In genomic region chrX:111855878-111856277, GRCm38 (mm10) we compare ENCODE assay signal across 29 mouse cellular contexts. TPM values are rescaled to one million over a fixed set of nuclear protein-coding genes. Genes with fewer than 3 reads are reported as not detected.
"Had no signal": no experiment of that assay in that cellular context is flagged by ENCODE, and none has a peak within 500 bp of the region (broad histone marks: within the 10 kb centered on the region; RNA-seq: fewer than 3 reads in every experiment).

No protein-coding gene starts in this region.

- ATAC-seq: liver, embryonic 12.5 days; midbrain, embryonic 13.5 days; midbrain, embryonic 16.5 days had no signal

- H3K4me1 ChIP-seq: limb, embryonic 10.5 days; limb, embryonic 13.5 days; liver, embryonic 12.5 days; liver, embryonic 15.5 days; lung, embryonic 15.5 days; megakaryocyte, embryonic 14.5 days; midbrain, embryonic 10.5 days; midbrain, embryonic 13.5 days; stomach, embryonic 15.5 days had no signal

- DNase-seq: kidney, postnatal 25 days; layer of hippocampus, adult 9-11 months; liver; lung, adult 18-20 months; lung, postnatal 10 days; lung, postnatal 36 days; retina, postnatal 1 day; right cerebral cortex, postnatal 25 days; spleen, adult 18-20 months; thymus, postnatal 25 days had no signal

- H3K9ac ChIP-seq: limb, embryonic 13.5 days; liver, embryonic 12.5 days; liver, embryonic 15.5 days; lung, embryonic 15.5 days; midbrain, embryonic 13.5 days; stomach, embryonic 15.5 days had no signal

- H3K4me3 ChIP-seq: layer of hippocampus, adult 2 months; limb, embryonic 10.5 days; limb, embryonic 13.5 days; liver, embryonic 12.5 days; liver, embryonic 15.5 days; lung, embryonic 15.5 days; megakaryocyte, embryonic 14.5 days; midbrain, embryonic 10.5 days; midbrain, embryonic 13.5 days; myocyte; stomach, embryonic 15.5 days had no signal

- H3K27me3 ChIP-seq: limb, embryonic 13.5 days; liver, embryonic 12.5 days; liver, embryonic 15.5 days; lung, embryonic 15.5 days; megakaryocyte, embryonic 14.5 days; midbrain, embryonic 13.5 days; stomach, embryonic 15.5 days had no signal

- H3K27ac ChIP-seq: kidney, postnatal 0 days; layer of hippocampus, adult 2 months; limb, embryonic 10.5 days; limb, embryonic 13.5 days; liver, embryonic 12.5 days; liver, embryonic 15.5 days; lung, embryonic 15.5 days; midbrain, embryonic 10.5 days; midbrain, embryonic 13.5 days; stomach, embryonic 15.5 days had no signal

- H3K4me2 ChIP-seq: limb, embryonic 13.5 days; liver, embryonic 12.5 days; liver, embryonic 15.5 days; lung, embryonic 15.5 days; midbrain, embryonic 13.5 days; stomach, embryonic 15.5 days had no signal

- H3K36me3 ChIP-seq: limb, embryonic 10.5 days; limb, embryonic 13.5 days; liver, embryonic 12.5 days; liver, embryonic 15.5 days; lung, embryonic 15.5 days; midbrain, embryonic 10.5 days; midbrain, embryonic 13.5 days; stomach, embryonic 15.5 days had no signal

- H3K9me3 ChIP-seq: limb, embryonic 10.5 days; limb, embryonic 13.5 days; liver, embryonic 12.5 days; liver, embryonic 15.5 days; lung, embryonic 15.5 days; megakaryocyte, embryonic 14.5 days; midbrain, embryonic 10.5 days; midbrain, embryonic 13.5 days; stomach, embryonic 15.5 days had no signal

RNA-seq across cellular contexts. Expression of gene Gm45194, which starts 35.3 kb away (rescaled TPM):
- total RNA-seq: layer of hippocampus, adult 2 months; layer of hippocampus, postnatal 25 days; left cerebral cortex, adult 18-20 months; monocyte, adult 5-6 weeks; neutrophil, adult 5-6 weeks had no signal
- polyA plus RNA-seq: large intestine, adult 2 months; lung, embryonic 15.5 days; myocyte; thymus, postnatal 0 days had no signal
